Mouse (Mus musculus) MEL (cell line): Measurements from ENCODE around the gene Tbk1. TPM values are rescaled to one million over a fixed set of nuclear protein-coding genes. Genes with fewer than 3 reads are reported as not detected.

Experiments used
- DNase-seq: peaks from one replicate; pipeline ENCODE4 v3.0.0; 2011; ENCODE audit warnings: low read depth, low spot score
- H3K27ac ChIP-seq: 2 replicates; pipeline ENCODE4 v1.5.1; 2012; ENCODE audit warnings: low read depth, mild to moderate bottlenecking, control low read depth, low read length, moderate library complexity; ENCODE audit not compliant: control insufficient read depth
- H3K27me3 ChIP-seq, 2 experiments: fragments of 150-350 bp in 1 of 2; sonication (generic) in 1 of 2; 2 replicates each; pipeline ENCODE4 v1.6.1; 2012; ENCODE audit warnings: low read length in 2 of 2, mild to moderate bottlenecking in 2 of 2, improper control_type of control experiment in 1 of 2, moderate library complexity in 1 of 2; ENCODE audit not compliant: insufficient read depth in 2 of 2, control insufficient read depth in 1 of 2
- H3K36me3 ChIP-seq, 2 experiments: 2 replicates each; pipeline ENCODE4 v1.6.1; 2012 to 2014; ENCODE audit warnings: low read length in 2 of 2, improper control_type of control experiment in 1 of 2, inconsistent platforms in 1 of 2, mild to moderate bottlenecking in 1 of 2; ENCODE audit not compliant: insufficient read depth in 2 of 2, control insufficient read depth in 1 of 2
- H3K4me1 ChIP-seq, 2 experiments: fragments of 150-350 bp in 1 of 2; sonication (generic) in 1 of 2; 2 replicates each; pipeline ENCODE4 v1.6.1; 2012; ENCODE audit warnings: low read length in 2 of 2, improper control_type of control experiment in 1 of 2, mild to moderate bottlenecking in 1 of 2; ENCODE audit not compliant: insufficient read depth in 2 of 2, control insufficient read depth in 1 of 2
- H3K4me3 ChIP-seq, 2 experiments: fragments of 150-350 bp in 1 of 2; sonication (generic) in 1 of 2; 2 replicates each; pipeline ENCODE4 v1.5.1; 2012; ENCODE audit warnings: low read depth in 2 of 2, low read length in 2 of 2, mild to moderate bottlenecking in 2 of 2, moderate library complexity in 2 of 2, control low read depth in 1 of 2, improper control_type of control experiment in 1 of 2; ENCODE audit not compliant: control insufficient read depth in 1 of 2, insufficient read depth in 1 of 2
- H3K79me2 ChIP-seq: 2 replicates; pipeline ENCODE4 v1.6.1; 2012; ENCODE audit warnings: mild to moderate bottlenecking, low read length, moderate library complexity; ENCODE audit not compliant: control insufficient read depth, poor library complexity, insufficient read depth
- H3K9ac ChIP-seq: 2 replicates; pipeline ENCODE4 v1.6.1; 2012; ENCODE audit warnings: low read depth, mild to moderate bottlenecking, control low read depth, low read length, moderate library complexity; ENCODE audit not compliant: control insufficient read depth, poor library complexity, severe bottlenecking
- H3K9me3 ChIP-seq: fragments of 150-350 bp; sonication (generic); replicated peaks from 2 replicates; pipeline ENCODE4 v1.6.1; 2012; ENCODE audit warnings: mild to moderate bottlenecking, low read length, improper control_type of control experiment, moderate library complexity; ENCODE audit not compliant: insufficient read depth
- CTCF ChIP-seq, 3 experiments: IDR thresholded peaks in 2 of 3; conservative IDR thresholded peaks in 1 of 3; 2 replicates each; pipeline ENCODE4 v1.5.1; 2011 to 2012; ENCODE audit warnings: low read length in 3 of 3, low read depth in 2 of 3, mild to moderate bottlenecking in 2 of 3, improper control_type of control experiment in 1 of 3, inconsistent platforms in 1 of 3, mixed read lengths in 1 of 3, moderate library complexity in 1 of 3; ENCODE audit not compliant: control insufficient read depth in 1 of 3, insufficient read depth in 1 of 3, poor library complexity in 1 of 3, severe bottlenecking in 1 of 3
- E2F4 ChIP-seq: IDR thresholded peaks from 2 replicates; pipeline ENCODE4 v1.6.1; 2011; ENCODE audit warnings: low read depth, low read length, improper control_type of control experiment, borderline replicate concordance
- ELF1 ChIP-seq: IDR thresholded peaks from 2 replicates; pipeline ENCODE4 v1.6.1; 2014; ENCODE audit warnings: low read depth, mild to moderate bottlenecking, inconsistent platforms, low read length, improper control_type of control experiment, moderate library complexity
- GABPA ChIP-seq: IDR thresholded peaks from 2 replicates; pipeline ENCODE4 v1.6.1; 2012; ENCODE audit warnings: low read depth, mild to moderate bottlenecking, inconsistent platforms, low read length, improper control_type of control experiment, moderate library complexity
- GATA1 ChIP-seq: IDR thresholded peaks from 2 replicates; pipeline ENCODE4 v1.6.1; 2011; ENCODE audit warnings: low read depth, low read length, improper control_type of control experiment
- HCFC1 ChIP-seq: IDR thresholded peaks from 2 replicates; pipeline ENCODE4 v1.6.1; 2012; ENCODE audit warnings: low read depth, mild to moderate bottlenecking, inconsistent platforms, low read length, improper control_type of control experiment, moderate library complexity
- MAZ ChIP-seq: IDR thresholded peaks from 2 replicates; pipeline ENCODE4 v1.6.1; 2012; ENCODE audit warnings: low read depth, mild to moderate bottlenecking, inconsistent platforms, low read length, improper control_type of control experiment
- MXI1 ChIP-seq: IDR thresholded peaks from 2 replicates; pipeline ENCODE4 v1.6.1; 2011; ENCODE audit warnings: mild to moderate bottlenecking, low read depth, low read length, improper control_type of control experiment
- NRF1 ChIP-seq: IDR thresholded peaks from 2 replicates; pipeline ENCODE4 v1.6.1; 2014; ENCODE audit warnings: low read depth, mild to moderate bottlenecking, inconsistent platforms, low read length, improper control_type of control experiment, moderate library complexity; ENCODE audit not compliant: poor library complexity, insufficient read depth, severe bottlenecking
- POLR2A ChIP-seq, 2 experiments: IDR thresholded peaks; 2 replicates each; pipeline ENCODE4 v1.6.1; 2011 to 2012; ENCODE audit warnings: low read length in 2 of 2, mild to moderate bottlenecking in 2 of 2, control low read depth in 1 of 2, improper control_type of control experiment in 1 of 2, low read depth in 1 of 2, moderate library complexity in 1 of 2; ENCODE audit not compliant: control insufficient read depth in 1 of 2, insufficient read depth in 1 of 2, poor library complexity in 1 of 2
- POLR2AphosphoS5 ChIP-seq: IDR thresholded peaks from 2 replicates; pipeline ENCODE4 v1.6.1; 2012; ENCODE audit warnings: low read depth, borderline replicate concordance, mild to moderate bottlenecking, inconsistent platforms, low read length, moderate library complexity, mixed read lengths
- RAD21 ChIP-seq: IDR thresholded peaks from 2 replicates; pipeline ENCODE4 v1.6.1; 2011; ENCODE audit warnings: mild to moderate bottlenecking, low read depth, low read length, improper control_type of control experiment
- SIN3A ChIP-seq: IDR thresholded peaks from 2 replicates; pipeline ENCODE4 v1.6.1; 2012; ENCODE audit warnings: low read length, improper control_type of control experiment, inconsistent platforms
- TBP ChIP-seq: IDR thresholded peaks from 2 replicates; pipeline ENCODE4 v1.8.0; 2011; ENCODE audit warnings: low read depth, low read length, improper control_type of control experiment
- TCF12 ChIP-seq: IDR thresholded peaks from 2 replicates; pipeline ENCODE4 v1.6.1; 2014; ENCODE audit warnings: low read depth, mild to moderate bottlenecking, inconsistent platforms, low read length, improper control_type of control experiment, moderate library complexity
- UBTF ChIP-seq: IDR thresholded peaks from 2 replicates; pipeline ENCODE4 v1.6.1; 2012; ENCODE audit warnings: low read depth, mild to moderate bottlenecking, inconsistent platforms, low read length, improper control_type of control experiment, moderate library complexity, borderline replicate concordance; ENCODE audit not compliant: insufficient read depth
- USF1 ChIP-seq: IDR thresholded peaks from 2 replicates; pipeline ENCODE4 v1.6.1; 2014; ENCODE audit warnings: low read depth, mild to moderate bottlenecking, inconsistent platforms, low read length, improper control_type of control experiment, moderate library complexity
- USF2 ChIP-seq, 2 experiments: IDR thresholded peaks; 2 replicates each; pipeline ENCODE4 v1.6.1; 2011 to 2012; ENCODE audit warnings: improper control_type of control experiment in 2 of 2, low read length in 2 of 2, borderline replicate concordance in 1 of 2, inconsistent platforms in 1 of 2, low read depth in 1 of 2, mild to moderate bottlenecking in 1 of 2; ENCODE audit not compliant: insufficient read depth in 1 of 2
- ZMIZ1 ChIP-seq: IDR thresholded peaks from 2 replicates; pipeline ENCODE4 v1.6.1; 2012; ENCODE audit warnings: low read depth, mild to moderate bottlenecking, inconsistent platforms, low read length, improper control_type of control experiment, moderate library complexity
- ZNF384 ChIP-seq: IDR thresholded peaks from 2 replicates; pipeline ENCODE4 v1.6.1; 2012; ENCODE audit warnings: low read depth, mild to moderate bottlenecking, inconsistent platforms, low read length, improper control_type of control experiment
- polyA plus RNA-seq, 2 experiments: library from polyadenylated mRNA; stranded (reverse) in 1 of 2; unstranded in 1 of 2; fragments of >175 nt in 1 of 2; fragments of >200 nt in 1 of 2; gene quantifications; 2 replicates each; pipeline versions ENCODE4 v1.2.1 to v1.2.4; 2012; ENCODE audit warnings: low replicate concordance in 2 of 2, low read depth in 1 of 2; ENCODE audit not compliant: insufficient read length in 2 of 2, insufficient read depth in 1 of 2, missing spikeins in 1 of 2
- total RNA-seq: library from RNA; depleted of rRNA; stranded (reverse); fragments of 300-350 nt; gene quantifications from 2 replicates; pipeline ENCODE4 v1.2.3, GENCODE M21; 2012

Gene Tbk1
- total and polyA plus RNA-seq, 3 experiments = 18.0 to 31.1 TPM; not detected in 1

- no peak for DNase-seq
- no peak for TF ChIP-seq CTCF (IDR thresholded peaks at IDR 0.05 in 2 of 3, conservative IDR thresholded peaks at IDR 0.05 in 1 of 3; ENCODE audit: control insufficient read depth in 1 of 3, insufficient read depth in 1 of 3, low read depth in 2 of 3, low read length in 3 of 3, poor library complexity in 1 of 3, severe bottlenecking in 1 of 3)
- TF ChIP-seq HCFC1 = no peak
- no peak for TF ChIP-seq ZMIZ1
- TF ChIP-seq TCF12 = no peak
- TF ChIP-seq TBP = no peak
- TF ChIP-seq USF2 (IDR thresholded peaks at IDR 0.05; ENCODE audit: borderline replicate concordance in 1 of 2, insufficient read depth in 1 of 2, low read depth in 1 of 2, low read length in 2 of 2) = no peak
- TF ChIP-seq MXI1 = no peak
- no peak for TF ChIP-seq UBTF
- TF ChIP-seq SIN3A = no peak
- TF ChIP-seq MAZ = no peak
- no peak for TF ChIP-seq POLR2A (IDR thresholded peaks at IDR 0.05; ENCODE audit: control insufficient read depth in 1 of 2, insufficient read depth in 1 of 2, low read depth in 1 of 2, low read length in 2 of 2, poor library complexity in 1 of 2)
- no peak for TF ChIP-seq E2F4
- no peak for TF ChIP-seq USF1
- TF ChIP-seq POLR2AphosphoS5 = no peak
- no peak for TF ChIP-seq NRF1
- no peak for TF ChIP-seq ZNF384
- no peak for TF ChIP-seq ELF1
- TF ChIP-seq GABPA = no peak
- TF ChIP-seq GATA1 = no peak
- Histone ChIP-seq H3K4me3 (no peak overlapping the region), H3K79me2 (no peaks in the 10 kb centered on the region), H3K4me1 (no peaks in the 10 kb centered on the region), H3K27me3 (no peaks in the 10 kb centered on the region), H3K36me3 (peaks cover 0 to 5% of the 10 kb centered on the region in 2 experiments; a peak in 3 of 4 replicates), H3K9me3 (no peaks in the 10 kb centered on the region), H3K27ac (no peak overlapping the region), H3K9ac (no peak overlapping the region)
Measured at GRCm38 (mm10) chr10:121547162-121547561, 39.4 kb downstream of the Tbk1 start.

DNA sequence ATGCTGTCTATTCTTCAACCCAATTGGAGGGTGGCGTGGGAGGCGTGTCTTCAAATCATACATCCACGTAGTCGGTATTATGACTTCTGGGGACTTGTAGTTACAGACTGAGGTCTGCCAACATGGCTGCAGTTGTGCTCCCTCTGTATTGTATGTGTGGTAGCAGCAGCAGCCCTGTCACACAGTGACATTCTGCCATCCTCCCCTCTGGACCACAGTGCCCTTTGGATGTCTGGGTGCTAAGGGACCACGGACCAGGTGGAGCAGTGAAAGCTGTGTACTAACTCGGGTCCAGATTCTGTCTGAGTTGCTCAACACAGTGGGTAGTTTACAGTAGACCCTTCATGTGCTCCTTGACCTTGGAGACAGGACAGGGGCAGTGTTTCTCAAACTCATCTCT is 43.0 kb downstream of the Tbk1 start:
- no peaks in the 10 kb centered on the region for H3K27me3 ChIP-seq
- H3K79me2 ChIP-seq = no peaks in the 10 kb centered on the region
- H3K9me3 ChIP-seq = no peaks in the 10 kb centered on the region
- H3K4me1 ChIP-seq = no peaks in the 10 kb centered on the region
- H3K27ac ChIP-seq = no peak overlapping the region
- no peak overlapping the region for H3K9ac ChIP-seq
- peaks cover 0 to 5% of the 10 kb centered on the region in 2 experiments; a peak in 3 of 4 replicates for H3K36me3 ChIP-seq
- TF ChIP-seq RAD21 = no peak
- H3K4me3 ChIP-seq = no peak overlapping the region
- no peak for DNase-seq
